Mouse (Mus musculus) limb, embryonic 14.5 days (tissue): ENCODE data around the gene Tmem131l. TPM values are rescaled to one million over a fixed set of nuclear protein-coding genes. Genes with fewer than 3 reads are reported as not detected.

ENCODE experiments used
- ATAC-seq: fragments of 200-750 bp; cut with Nextera tagmentation; 2 replicates; pipeline ENCODE4 v1.8.0; 2017; ENCODE audit warnings: low read depth, moderate number of reproducible peaks, moderate TSS enrichment; ENCODE audit not compliant: low FRiP score
- DNase-seq: peaks from one replicate; pipeline ENCODE4 v3.0.0-alpha.2; 2015; ENCODE audit warnings: low spot score
- H3K27ac ChIP-seq: fragments of 300-500 bp; sonication (generic); replicated peaks from 2 replicates; pipeline ENCODE4 v1.5.1; 2014; ENCODE audit warnings: low read depth, mild to moderate bottlenecking, low read length, moderate library complexity, mixed read lengths
- H3K27me3 ChIP-seq: fragments of 300-500 bp; sonication (generic); 2 replicates; pipeline ENCODE4 v1.6.1; 2014; ENCODE audit warnings: low read length, mixed read lengths; ENCODE audit not compliant: control insufficient read depth, insufficient read depth
- H3K36me3 ChIP-seq: fragments of 300-500 bp; sonication (generic); 2 replicates; pipeline ENCODE4 v1.6.1; 2014; ENCODE audit warnings: mild to moderate bottlenecking, low read length, moderate library complexity, mixed read lengths; ENCODE audit not compliant: control insufficient read depth, insufficient read depth
- H3K4me1 ChIP-seq: fragments of 300-500 bp; sonication (generic); 2 replicates; pipeline ENCODE4 v1.6.1; 2014; ENCODE audit warnings: antibody characterized with exemption, low read length, mixed read lengths; ENCODE audit not compliant: control insufficient read depth, insufficient read depth
- H3K4me2 ChIP-seq: fragments of 300-500 bp; sonication (generic); replicated peaks from 2 replicates; pipeline ENCODE4 v1.6.1; 2014; ENCODE audit warnings: low read depth, mild to moderate bottlenecking, low read length, moderate library complexity; ENCODE audit not compliant: severe bottlenecking
- H3K4me3 ChIP-seq: fragments of 300-500 bp; sonication (generic); replicated peaks from 2 replicates; pipeline ENCODE4 v1.5.1; 2014; ENCODE audit warnings: low read length
- H3K9ac ChIP-seq: fragments of 300-500 bp; sonication (generic); 2 replicates; pipeline ENCODE4 v1.6.1; 2014; ENCODE audit warnings: mild to moderate bottlenecking, low read depth, low read length, moderate library complexity; ENCODE audit not compliant: severe bottlenecking
- H3K9me3 ChIP-seq: fragments of 300-500 bp; sonication (generic); 2 replicates; pipeline ENCODE4 v1.6.1; 2016; ENCODE audit warnings: low read length; ENCODE audit not compliant: control insufficient read depth
- POLR2A ChIP-seq: fragments of 200-500 bp; IDR thresholded peaks from 2 replicates; pipeline ENCODE4 v1.8.0; 2012; ENCODE audit warnings: inconsistent platforms, mild to moderate bottlenecking, moderate library complexity, borderline replicate concordance; ENCODE audit not compliant: insufficient read depth, insufficient read length; ENCODE audit errors: extremely low read depth
- WGBS: fragments of 180-500 bp; shearing (Covaris S2); extraction: QIAGEN DNeasy Blood & Tissue Kit; methylation state at CpG from one replicate; pipeline ENCODE4 v1.1.7; 2014; 5-methylcytosine and 5-hydroxymethylcytosine counted together
- polyA plus RNA-seq, 2 experiments: library from polyadenylated mRNA; depleted of rRNA in 1 of 2; stranded (reverse) in 1 of 2; unstranded in 1 of 2; fragments of >200 nt; fragmentation: Nextera tagmentation in 1 of 2; extraction: Ambion mirVana in 1 of 2; gene quantifications; 2 replicates each; pipeline versions ENCODE4 v1.2.1 to v1.2.3; 2012 to 2014

Tmem131l gene
- polyA plus RNA-seq, 2 experiments = 52.4 to 59.8 TPM

- no peaks in the 10 kb centered on the region for H3K9me3 ChIP-seq
- TF ChIP-seq POLR2A = no peak
Measured at GRCm38 (mm10) chr3:83859071-83859470, 180.9 kb downstream of the Tmem131l start.

GRCm38 (mm10) chr3:83857621-83858020 is 182.4 kb downstream of the Tmem131l start:
- Histone ChIP-seq H3K27ac (no peak overlapping the region), H3K4me2 (no peak overlapping the region), H3K36me3 (no peaks in the 10 kb centered on the region), H3K27me3 (no peaks in the 10 kb centered on the region), H3K9me3 (no peaks in the 10 kb centered on the region), H3K4me3 (no peak overlapping the region), H3K4me1 (no peaks in the 10 kb centered on the region; the same call in 1 of the 2 replicates), H3K9ac (no peak overlapping the region)
- WGBS = 95% methylated on average over 13 of the region's 13 CpGs
- no peak for DNase-seq
- no peak for TF ChIP-seq POLR2A
- ATAC-seq = no peak

More at GRCm38 (mm10) chr3:83859071-83859470, 180.9 kb downstream of the Tmem131l start:
- H3K27ac ChIP-seq = no peak overlapping the region
- H3K9ac ChIP-seq = no peak overlapping the region
- no peaks in the 10 kb centered on the region for H3K27me3 ChIP-seq
- DNase-seq (no peak), ATAC-seq (no peak)
- H3K4me1 ChIP-seq = no peaks in the 10 kb centered on the region; the same call in 1 of the 2 replicates
- H3K4me3 ChIP-seq = no peak overlapping the region
- no peaks in the 10 kb centered on the region for H3K36me3 ChIP-seq
- WGBS = 95% methylated on average over 3 of the region's 3 CpGs
- H3K4me2 ChIP-seq = no peak overlapping the region

DNA sequence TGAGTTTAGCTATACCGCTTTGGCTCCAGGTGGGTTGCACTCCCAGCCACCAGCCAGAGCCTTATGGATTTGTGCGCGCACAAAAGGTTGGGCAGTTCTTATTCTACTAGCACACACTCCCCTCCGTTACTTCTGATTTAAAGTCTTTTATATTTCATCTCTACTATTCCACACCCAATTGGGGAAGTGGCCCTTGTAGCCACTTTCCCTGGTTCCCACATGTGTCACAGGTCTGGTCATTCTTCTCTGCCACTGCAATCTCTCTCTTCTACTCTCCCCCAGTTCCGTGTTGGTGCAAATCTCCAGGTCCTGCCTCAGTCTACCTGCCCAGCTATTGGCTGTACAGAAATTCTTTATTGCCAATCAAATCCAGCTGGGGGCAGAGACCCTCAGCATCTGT is 184.3 kb downstream of the Tmem131l start:
- Histone ChIP-seq H3K9me3 (no peaks in the 10 kb centered on the region), H3K4me3 (no peak overlapping the region), H3K36me3 (no peaks in the 10 kb centered on the region), H3K27me3 (no peaks in the 10 kb centered on the region), H3K9ac (no peak overlapping the region), H3K4me2 (no peak overlapping the region), H3K27ac (no peak overlapping the region), H3K4me1 (no peaks in the 10 kb centered on the region)
- TF ChIP-seq POLR2A = no peak
- WGBS = 88% methylated on average over 5 of the region's 5 CpGs
- ATAC-seq = no peak
- no peak for DNase-seq

DNA sequence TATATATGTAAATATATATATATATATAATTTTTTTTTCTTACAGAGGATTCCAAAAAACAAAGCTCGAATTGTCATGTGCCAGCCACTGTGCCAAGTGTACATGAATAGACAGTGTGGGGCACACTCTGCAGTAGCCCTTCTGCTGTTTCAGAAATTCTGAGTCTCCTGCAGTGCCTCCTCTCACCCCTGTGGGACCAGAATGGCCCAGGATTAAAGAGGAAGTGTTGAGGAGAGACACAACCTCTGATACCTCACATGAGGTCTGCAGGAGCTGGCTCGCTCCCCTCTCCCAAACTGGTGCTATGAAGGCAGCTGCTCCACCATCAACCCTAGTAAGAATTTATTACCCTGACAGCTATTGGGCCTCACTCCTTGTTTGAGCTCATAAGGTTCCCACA is 190.6 kb downstream of the Tmem131l start:
- no peaks in the 10 kb centered on the region for H3K9me3 ChIP-seq
- H3K4me2 ChIP-seq = no peak overlapping the region
- no peak overlapping the region for H3K27ac ChIP-seq
- 62% methylated on average over 2 of the region's 2 CpGs for WGBS
- no peaks in the 10 kb centered on the region for H3K4me1 ChIP-seq
- no peak overlapping the region for H3K4me3 ChIP-seq
- ATAC-seq (no peak), DNase-seq (no peak)
- H3K9ac ChIP-seq = no peak overlapping the region
- no peaks in the 10 kb centered on the region for H3K27me3 ChIP-seq
- no peaks in the 10 kb centered on the region for H3K36me3 ChIP-seq
- no peak for TF ChIP-seq POLR2A

Other genes with a start within 250 kb of the Tmem131l start
- gene Tlr2, start 198.4 kb downstream of the Tmem131l start, polyA plus RNA-seq (2012; rRNA removed) = 5.6 and 6.1 TPM in 2 replicates
- 10.3 and 11.3 TPM in 2 replicates for gene Tlr2, start 198.4 kb downstream of the Tmem131l start, polyA plus RNA-seq (2014; fragmentation: Nextera tagmentation; extraction: Ambion mirVana)
- gene Mnd1, start 115.6 kb upstream of the Tmem131l start, polyA plus RNA-seq (2012; rRNA removed) = 4.4 and 9.8 TPM in 2 replicates
- gene Mnd1, start 115.6 kb upstream of the Tmem131l start, polyA plus RNA-seq (2014; fragmentation: Nextera tagmentation; extraction: Ambion mirVana) = 13.3 and 14.3 TPM in 2 replicates
- 0.26 and 0.39 TPM in 2 replicates for gene Gm6525, start 133.9 kb upstream of the Tmem131l start, polyA plus RNA-seq (2012; rRNA removed)
- gene Gm6525, start 133.9 kb upstream of the Tmem131l start, polyA plus RNA-seq (2014; fragmentation: Nextera tagmentation; extraction: Ambion mirVana) = 0.55 and 0.84 TPM in 2 replicates